Mouse (Mus musculus) kidney, embryonic 15.5 days (tissue): ENCODE measurements around the gene Tcta. TPM values are rescaled to one million over a fixed set of nuclear protein-coding genes. Genes with fewer than 3 reads are reported as not detected.
A peak's percentile ranks its signal among the peaks of the same experiment; 100 is the strongest.
"Not testable (repeated sequence)": the region's sequence is repeated elsewhere in the genome, so short reads cannot be mapped to it uniquely, and the experiment has no call there.

Experiments
- ATAC-seq: fragments of 200-750 bp; cut with Nextera tagmentation; replicated peaks from 2 replicates; pipeline ENCODE4 v1.8.0; 2017; ENCODE audit warnings: moderate TSS enrichment; ENCODE audit not compliant: low FRiP score
- H3K27ac ChIP-seq: fragments of 300-500 bp; sonication (generic); 2 replicates; pipeline ENCODE4 v1.5.1; 2015; ENCODE audit warnings: mild to moderate bottlenecking, inconsistent platforms
- H3K27me3 ChIP-seq: fragments of 300-500 bp; sonication (generic); 2 replicates; pipeline ENCODE4 v1.6.1; 2015; ENCODE audit warnings: inconsistent platforms
- H3K36me3 ChIP-seq: fragments of 300-500 bp; sonication (generic); 2 replicates; pipeline ENCODE4 v1.6.1; 2015; ENCODE audit warnings: inconsistent platforms
- H3K4me1 ChIP-seq: fragments of 300-500 bp; sonication (generic); 2 replicates; pipeline ENCODE4 v1.6.1; 2015; ENCODE audit warnings: inconsistent platforms
- H3K4me2 ChIP-seq: fragments of 300-500 bp; sonication (generic); 2 replicates; pipeline ENCODE4 v1.6.1; 2015; ENCODE audit warnings: moderate library complexity, mild to moderate bottlenecking, inconsistent platforms
- H3K4me3 ChIP-seq: fragments of 300-500 bp; sonication (generic); replicated peaks from 2 replicates; pipeline ENCODE4 v1.5.1; 2015; ENCODE audit warnings: mild to moderate bottlenecking, inconsistent platforms
- H3K9ac ChIP-seq: fragments of 300-500 bp; sonication (generic); 2 replicates; pipeline ENCODE4 v1.6.1; 2015; ENCODE audit warnings: mild to moderate bottlenecking, inconsistent platforms
- H3K9me3 ChIP-seq: fragments of 300-500 bp; sonication (generic); replicated peaks from 2 replicates; pipeline ENCODE4 v1.6.1; 2016; ENCODE audit warnings: inconsistent platforms
- WGBS: fragments of 180-500 bp; shearing (Covaris S2); methylation state at CpG from one replicate; pipeline ENCODE4 v1.1.7; 2015; ENCODE audit warnings: mixed read lengths; 5-methylcytosine and 5-hydroxymethylcytosine counted together
- polyA plus RNA-seq: library from polyadenylated mRNA; unstranded; fragments of >200 nt; fragmentation: Nextera tagmentation; extraction: Ambion mirVana; gene quantifications from 2 replicates; pipeline ENCODE4 v1.2.1, GENCODE M21; 2015

Gene Tcta
- polyA plus RNA-seq, 1 experiment from 2014 or later: 32.2 TPM

DNA sequence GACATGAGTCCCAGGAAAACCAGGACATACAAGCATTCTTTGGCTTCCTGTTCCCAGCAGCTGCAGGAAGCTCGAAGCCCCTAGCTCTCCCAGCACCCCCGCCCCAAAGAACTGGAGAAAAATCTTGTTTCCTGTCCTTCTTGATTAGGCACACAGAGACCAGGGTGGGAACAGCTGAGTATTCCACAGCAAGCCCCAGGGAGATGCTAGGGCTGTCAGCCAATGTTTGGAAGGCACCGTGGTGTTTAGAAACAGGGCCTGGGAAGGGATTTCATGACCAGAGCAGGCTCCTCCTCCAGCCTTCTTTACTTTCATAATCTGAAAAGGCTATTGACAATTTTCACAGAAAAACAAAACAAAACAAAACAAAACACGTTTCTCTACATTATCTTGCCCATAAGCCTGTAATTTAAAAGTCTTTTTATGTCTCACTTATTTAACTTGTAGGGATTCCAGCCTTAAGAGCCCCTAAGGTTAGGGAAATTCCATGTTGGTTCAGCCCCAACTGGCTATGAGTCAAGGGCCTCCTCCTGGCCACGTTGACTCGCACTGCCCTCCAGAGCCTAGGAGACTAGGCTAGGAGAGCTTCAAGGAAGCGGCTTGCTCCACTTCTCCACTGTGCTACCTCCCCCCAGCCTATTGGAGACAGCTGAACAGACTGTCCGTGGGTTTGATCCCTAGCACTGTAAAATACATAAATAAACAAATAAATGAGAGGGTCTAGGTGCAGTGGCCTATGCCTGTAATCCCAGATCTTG lies 25.7 kb downstream of the Tcta start:
- WGBS: 35% methylated on average over 8 of the region's 8 CpGs
- peak; percentile 71; the same call in 1 of the 2 replicates for ATAC-seq
- peak overlapping the region; percentile 77 for H3K27ac ChIP-seq
- H3K36me3 ChIP-seq: no peaks in the 10 kb centered on the region
- H3K4me3 ChIP-seq: no peak overlapping the region
- 0 out of 2 replicates have a peak overlapping the region, but pooled peaks have one; percentile 9 for H3K4me2 ChIP-seq
- H3K9ac ChIP-seq: no peak overlapping the region
- H3K4me1 ChIP-seq: peaks cover 10% of the 10 kb centered on the region; the same call in 1 of the 2 replicates
- H3K9me3 ChIP-seq: no peaks in the 10 kb centered on the region
- no peaks in the 10 kb centered on the region for H3K27me3 ChIP-seq

DNA sequence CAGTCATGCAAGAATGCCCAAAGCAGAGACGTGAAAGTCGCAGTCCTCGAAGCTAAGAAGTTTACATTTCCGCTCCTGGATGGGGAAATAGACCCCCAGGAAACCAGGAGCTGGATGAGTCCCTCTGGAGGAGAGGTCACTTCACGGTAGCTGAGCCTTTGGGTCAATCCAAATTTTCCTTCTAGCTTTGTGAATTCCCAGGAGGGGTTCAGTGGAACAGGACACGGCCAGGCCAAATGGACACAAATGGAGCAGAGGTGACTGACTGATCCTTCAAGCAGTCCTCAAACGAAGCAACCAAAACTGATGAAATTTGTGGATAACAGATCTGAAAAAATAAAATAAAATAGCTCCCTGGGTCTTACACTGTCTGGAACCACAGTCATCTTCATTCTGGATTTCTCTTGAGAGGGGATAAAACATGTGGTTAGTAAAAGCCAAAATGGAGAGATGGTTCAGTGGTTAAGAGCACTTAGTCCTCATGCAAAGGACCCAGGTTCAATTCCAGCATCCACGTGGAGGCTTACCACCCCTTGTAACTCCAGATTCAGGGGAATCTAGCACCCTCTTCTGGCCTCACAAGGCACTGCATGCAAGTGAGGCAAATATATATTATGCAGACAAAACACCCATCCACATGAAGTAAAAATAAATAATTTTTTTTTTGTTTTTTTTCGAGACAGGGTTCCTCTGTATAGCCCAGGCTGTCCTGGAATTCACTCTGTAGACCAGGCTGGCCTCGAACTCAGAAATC lies 27.1 kb downstream of the Tcta start:
- no peak overlapping the region for H3K9ac ChIP-seq
- no peaks in the 10 kb centered on the region for H3K27me3 ChIP-seq
- H3K36me3 ChIP-seq: no peaks in the 10 kb centered on the region
- no peak overlapping the region for H3K4me2 ChIP-seq
- no peak for ATAC-seq
- H3K9me3 ChIP-seq: no peaks in the 10 kb centered on the region
- H3K27ac ChIP-seq: no peak overlapping the region
- peaks cover 15% of the 10 kb centered on the region for H3K4me1 ChIP-seq
- WGBS: 60% methylated on average over 10 of the region's 10 CpGs
- no peak overlapping the region for H3K4me3 ChIP-seq

DNA sequence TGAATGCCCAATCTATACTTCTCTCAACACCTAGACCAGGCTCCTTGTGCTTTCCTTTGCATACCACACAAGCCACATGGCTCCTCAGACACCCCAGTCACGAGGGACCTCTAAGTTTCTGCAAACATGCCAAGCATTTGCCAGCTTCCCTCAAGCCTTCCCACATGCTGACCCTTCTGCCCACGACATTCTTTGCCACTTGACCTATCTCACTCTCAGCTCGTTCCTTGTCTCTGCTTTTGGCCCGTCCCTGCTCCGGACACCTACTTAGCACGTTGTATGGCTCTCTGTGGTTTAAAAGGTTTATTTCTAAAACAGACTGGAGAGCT lies 30.7 kb downstream of the Tcta start:
- Histone ChIP-seq H3K4me1 (peaks cover 24% of the 10 kb centered on the region), H3K9me3 (no peaks in the 10 kb centered on the region), H3K4me3 (no peak overlapping the region), H3K27ac (no peak overlapping the region), H3K36me3 (no peaks in the 10 kb centered on the region), H3K4me2 (no peak overlapping the region), H3K9ac (no peak overlapping the region), H3K27me3 (no peaks in the 10 kb centered on the region)
- no peak for ATAC-seq
- 53% methylated on average over 6 of the region's 6 CpGs for WGBS

DNA sequence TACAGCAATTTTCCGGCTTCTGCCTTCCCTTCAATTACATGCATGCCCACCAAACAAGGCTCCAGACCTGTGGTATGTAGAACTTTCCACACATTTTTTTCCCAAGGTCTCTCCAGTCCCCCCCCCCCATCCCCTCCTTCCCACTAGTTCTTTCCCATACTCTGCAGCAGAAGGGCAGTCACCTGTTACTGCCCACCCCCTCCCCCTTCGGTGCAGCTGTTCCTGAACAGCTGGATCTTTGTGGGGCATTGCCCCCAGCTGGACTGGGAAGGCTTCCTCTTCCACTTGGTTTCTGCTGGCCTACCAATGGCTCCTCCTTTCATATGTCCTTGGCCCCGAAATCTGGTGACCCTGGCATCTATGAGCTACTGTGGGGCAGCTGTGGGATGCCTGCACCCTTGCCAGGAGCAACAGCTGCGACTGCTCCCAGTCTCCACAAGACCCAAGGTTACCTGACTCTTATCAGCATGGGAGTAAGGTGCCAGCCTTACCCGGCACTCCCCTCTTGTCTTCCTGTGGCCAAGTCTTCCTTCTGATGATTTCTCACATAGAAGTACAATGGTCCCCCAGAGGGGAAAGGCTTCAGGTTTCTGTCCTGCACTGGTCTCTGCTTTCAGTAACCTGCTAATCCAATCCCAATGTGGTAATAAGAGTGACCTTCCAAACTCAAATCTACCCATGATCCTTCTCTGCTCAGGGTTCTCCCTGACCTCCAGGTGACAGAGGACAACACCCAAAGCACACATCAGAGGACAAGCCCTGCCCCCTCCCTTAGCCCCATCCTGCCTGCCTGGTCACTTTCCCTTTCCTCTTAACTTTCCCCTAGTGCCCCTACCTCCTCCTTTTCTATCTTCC lies 31.3 kb downstream of the Tcta start:
- H3K9ac ChIP-seq: no peak overlapping the region

DNA sequence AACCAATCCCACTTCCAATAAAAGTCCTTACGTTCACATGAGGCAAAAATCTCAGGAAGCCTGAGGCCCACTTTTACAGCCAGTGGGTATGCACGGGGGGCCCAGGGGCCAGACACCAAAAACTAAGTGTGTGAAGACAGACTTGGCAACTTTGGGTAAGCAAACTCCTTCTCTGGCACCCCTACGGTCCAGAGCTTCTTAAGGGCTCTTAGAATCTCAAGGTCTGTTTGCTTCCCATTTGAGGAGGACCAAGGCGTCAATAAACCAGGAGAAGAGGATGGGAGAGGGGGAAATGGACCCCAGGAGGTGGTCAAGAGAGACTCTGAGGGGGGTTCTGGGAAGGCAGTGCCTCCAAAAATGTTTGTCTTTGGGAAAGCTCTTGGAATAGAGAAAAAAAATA lies 32.5 kb downstream of the Tcta start:
- H3K36me3 ChIP-seq: no peaks in the 10 kb centered on the region
- peaks cover 21% of the 10 kb centered on the region for H3K4me1 ChIP-seq
- H3K4me2 ChIP-seq: no peak overlapping the region
- H3K27me3 ChIP-seq: no peaks in the 10 kb centered on the region
- H3K9me3 ChIP-seq: no peaks in the 10 kb centered on the region
- no peak overlapping the region for H3K27ac ChIP-seq
- WGBS: 77% methylated on average over 4 of the region's 4 CpGs
- no peak overlapping the region for H3K9ac ChIP-seq
- no peak for ATAC-seq
- H3K4me3 ChIP-seq: no peak overlapping the region

More for the DNA sequence above, 31.3 kb downstream of the Tcta start:
- no peak overlapping the region for H3K4me2 ChIP-seq
- no peaks in the 10 kb centered on the region for H3K27me3 ChIP-seq
- peaks cover 21% of the 10 kb centered on the region for H3K4me1 ChIP-seq
- 70% methylated on average over 5 of the region's 5 CpGs for WGBS
- ATAC-seq: no peak
- no peaks in the 10 kb centered on the region for H3K36me3 ChIP-seq
- peak overlapping the region; percentile 13; the same call in 1 of the 2 replicates for H3K27ac ChIP-seq
- H3K9me3 ChIP-seq: no peaks in the 10 kb centered on the region
- no peak overlapping the region for H3K4me3 ChIP-seq

DNA sequence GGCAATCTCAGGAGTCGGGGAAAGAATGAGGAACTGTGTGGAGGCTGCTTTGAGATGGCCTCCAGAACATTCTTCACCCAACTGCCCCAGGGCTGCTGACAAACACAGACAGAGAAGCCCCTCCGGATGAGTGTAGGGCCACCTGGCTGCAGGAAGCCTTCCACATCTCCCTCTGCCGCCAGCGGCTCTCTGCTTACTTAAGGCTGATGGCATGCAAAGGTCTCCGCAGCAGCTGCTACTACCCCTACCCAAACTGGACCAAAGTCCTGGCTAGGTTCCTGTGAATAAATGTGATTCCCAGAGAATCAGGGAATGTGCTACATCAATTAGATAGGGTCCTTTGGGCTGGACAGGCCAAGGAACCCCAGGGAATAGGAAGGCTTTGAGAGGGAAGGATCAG lies 33.3 kb downstream of the Tcta start:
- ATAC-seq: 0 out of 2 replicates have a peak, but pooled peaks have one; percentile 6
- WGBS: 68% methylated on average over 5 of the region's 5 CpGs
- H3K27ac ChIP-seq: peak overlapping the region; percentile 45
- H3K4me3 ChIP-seq: no peak overlapping the region
- H3K36me3 ChIP-seq: no peaks in the 10 kb centered on the region
- no peak overlapping the region for H3K9ac ChIP-seq
- no peaks in the 10 kb centered on the region for H3K9me3 ChIP-seq
- H3K27me3 ChIP-seq: no peaks in the 10 kb centered on the region
- no peak overlapping the region for H3K4me2 ChIP-seq
- H3K4me1 ChIP-seq: peaks cover 21% of the 10 kb centered on the region

DNA sequence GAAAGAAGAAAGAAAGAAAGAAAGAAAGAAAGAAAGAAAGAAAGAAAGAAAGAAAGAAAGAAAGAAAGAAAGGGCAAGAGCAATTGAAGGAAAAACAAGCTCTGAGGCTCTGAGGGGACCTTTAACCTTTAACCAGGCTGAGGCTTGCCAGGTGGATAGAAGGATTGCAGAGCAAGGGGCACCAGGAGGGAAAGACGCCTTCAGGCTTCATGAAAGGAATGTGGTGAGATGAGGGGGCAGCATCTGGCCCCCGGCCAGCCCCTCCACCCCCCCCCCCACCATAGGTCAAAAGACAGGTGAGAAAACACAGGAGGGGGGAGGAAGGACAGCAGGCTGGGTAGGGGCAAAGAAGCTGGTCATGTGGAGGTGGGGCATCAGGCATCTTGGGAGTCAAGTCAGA lies 34.0 kb downstream of the Tcta start:
- WGBS: 16% methylated on average over 2 of the region's 2 CpGs
- Histone ChIP-seq H3K9ac (no peak overlapping the region), H3K4me3 (no peak overlapping the region), H3K9me3 (no peaks in the 10 kb centered on the region), H3K4me1 (peaks cover 21% of the 10 kb centered on the region), H3K4me2 (no peak overlapping the region), H3K27me3 (no peaks in the 10 kb centered on the region), H3K27ac (peak overlapping the region; percentile 45), H3K36me3 (no peaks in the 10 kb centered on the region)
- ATAC-seq: no peak

DNA sequence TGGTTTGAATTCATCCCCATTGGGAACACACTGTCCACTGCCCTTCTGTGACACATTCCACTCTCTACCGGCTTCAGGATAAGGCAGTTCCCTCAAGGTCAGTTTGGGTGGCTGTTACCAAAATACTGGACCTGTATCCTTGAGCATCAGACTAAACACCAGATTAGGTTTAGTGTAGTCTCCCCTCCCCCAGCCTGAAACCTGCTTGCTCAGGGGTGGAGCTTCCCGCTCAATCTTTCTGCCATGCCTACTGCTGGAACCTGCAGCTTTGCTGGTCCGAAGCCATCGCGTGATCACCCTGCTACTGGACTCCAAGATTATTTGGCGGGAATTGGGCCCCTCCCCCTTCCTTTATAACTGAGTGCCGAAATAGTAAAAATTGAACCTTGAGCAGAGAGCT lies 37.3 kb downstream of the Tcta start:
- H3K4me3 ChIP-seq, H3K4me2 ChIP-seq, H3K27me3 ChIP-seq, H3K27ac ChIP-seq, H3K36me3 ChIP-seq, ATAC-seq, H3K9me3 ChIP-seq, H3K9ac ChIP-seq: not testable (repeated sequence)
- 74% methylated on average over 7 of the region's 7 CpGs for WGBS
- peaks cover 29% of the 10 kb centered on the region for H3K4me1 ChIP-seq

DNA sequence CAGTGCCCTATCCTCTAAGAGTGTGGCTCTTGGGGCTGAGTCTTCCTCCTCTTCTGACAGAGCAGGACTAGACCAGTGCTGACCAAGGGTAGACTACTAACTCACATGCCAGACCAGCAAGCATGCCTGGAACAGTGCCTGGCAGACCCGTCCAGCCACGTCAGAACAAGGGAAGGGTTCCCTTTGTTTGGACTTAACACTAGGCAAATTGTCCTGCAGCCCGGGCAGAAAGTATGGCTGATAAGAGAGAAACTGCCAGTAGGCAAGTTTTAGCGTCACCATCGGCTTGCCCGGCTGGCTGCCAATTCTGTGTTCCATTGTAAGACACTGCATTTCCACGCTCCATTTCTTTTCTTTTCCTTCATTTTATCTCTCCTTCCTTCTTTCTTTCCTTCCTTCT lies 38.3 kb downstream of the Tcta start:
- Histone ChIP-seq H3K4me1 (peaks cover 27% of the 10 kb centered on the region), H3K4me3 (no peak overlapping the region), H3K27ac (no peak overlapping the region), H3K36me3 (no peaks in the 10 kb centered on the region), H3K9me3 (no peaks in the 10 kb centered on the region), H3K9ac (no peak overlapping the region), H3K4me2 (no peak overlapping the region), H3K27me3 (no peaks in the 10 kb centered on the region)
- 79% methylated on average over 7 of the region's 7 CpGs for WGBS
- no peak for ATAC-seq

DNA sequence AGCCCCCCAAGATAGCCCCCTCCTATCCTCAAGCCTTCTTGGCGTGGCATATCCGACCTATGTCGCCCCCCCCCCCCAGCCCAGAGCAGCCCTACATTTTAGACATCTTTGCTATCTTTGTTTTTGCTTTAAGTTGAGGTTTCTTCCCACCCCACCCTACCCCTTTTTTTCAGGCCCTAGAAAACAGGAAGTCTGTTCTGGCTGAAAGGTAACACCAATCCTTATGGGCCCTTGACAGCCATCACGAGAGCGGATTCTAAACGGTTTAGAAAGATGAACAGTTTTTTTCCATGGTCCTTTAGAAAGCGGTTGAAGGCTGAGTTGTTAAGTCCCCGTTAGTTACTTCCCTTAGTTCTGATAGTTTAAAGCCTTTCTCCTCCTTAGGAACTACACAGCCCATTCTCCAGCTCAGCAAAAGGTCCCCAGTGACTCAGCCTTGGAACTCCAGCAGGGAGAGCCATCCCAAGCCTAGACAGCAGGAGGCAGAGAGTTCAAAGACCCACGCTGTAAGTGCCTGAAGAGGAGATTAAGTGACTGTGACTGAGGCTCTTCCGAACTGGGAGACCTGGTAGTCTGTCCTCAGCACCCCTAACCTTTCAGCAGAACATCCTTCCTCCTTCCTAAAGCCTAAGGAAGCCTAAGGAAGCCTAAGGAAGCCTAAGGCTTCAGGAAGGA lies 39.6 kb downstream of the Tcta start:
- H3K27me3 ChIP-seq: no peaks in the 10 kb centered on the region
- H3K4me2 ChIP-seq: no peak overlapping the region
- 0 out of 2 replicates have a peak overlapping the region, but pooled peaks have one; percentile 95 for H3K27ac ChIP-seq
- peaks cover 30% of the 10 kb centered on the region for H3K4me1 ChIP-seq
- H3K36me3 ChIP-seq: no peaks in the 10 kb centered on the region
- WGBS: 67% methylated on average over 10 of the region's 10 CpGs
- ATAC-seq: no peak
- no peak overlapping the region for H3K4me3 ChIP-seq
- no peak overlapping the region for H3K9ac ChIP-seq
- H3K9me3 ChIP-seq: no peaks in the 10 kb centered on the region

DNA sequence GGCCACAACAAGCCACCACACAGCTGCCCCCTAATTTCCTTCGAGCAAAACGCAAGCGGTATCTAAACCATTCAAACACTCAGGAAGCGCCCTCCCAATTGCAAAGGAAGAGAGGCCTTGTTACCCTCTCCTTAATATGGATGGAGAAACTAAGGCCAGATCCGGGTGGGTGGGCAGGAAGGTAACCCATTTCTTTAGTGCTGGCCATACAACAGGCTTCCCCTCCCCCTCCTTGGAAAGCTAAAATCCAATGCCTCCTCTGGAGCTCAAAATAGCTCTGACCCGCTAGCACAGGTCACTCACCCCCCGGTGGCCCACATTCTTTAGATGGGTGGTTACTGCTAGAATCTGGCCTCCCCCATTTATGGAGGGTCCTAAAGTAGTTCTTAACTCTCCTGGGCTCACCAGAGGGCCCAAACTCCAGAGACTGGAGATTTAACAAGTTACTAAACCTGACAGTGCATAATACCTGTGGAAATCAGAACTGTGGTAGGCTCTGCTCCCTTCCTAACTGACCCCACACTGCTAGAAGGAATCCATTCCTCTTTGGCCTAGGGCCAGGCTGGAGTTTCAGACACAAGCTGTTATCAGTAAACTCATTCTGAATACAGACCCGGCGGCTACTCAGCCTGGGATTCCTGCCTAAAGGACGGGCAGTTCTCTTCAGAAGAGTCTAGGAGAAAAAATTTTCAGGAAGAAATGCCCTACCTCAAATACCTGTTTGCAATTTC lies 41.6 kb downstream of the Tcta start:
- Histone ChIP-seq H3K36me3 (no peaks in the 10 kb centered on the region), H3K9me3 (no peaks in the 10 kb centered on the region), H3K9ac (peak overlapping the region; percentile 37; the same call in 1 of the 2 replicates), H3K4me3 (peak overlapping the region; percentile 99), H3K4me1 (peaks cover 39% of the 10 kb centered on the region), H3K27me3 (no peaks in the 10 kb centered on the region), H3K4me2 (peak overlapping the region; percentile 74), H3K27ac (peak overlapping the region; percentile 95)
- 13% methylated on average over 10 of the region's 10 CpGs for WGBS
- ATAC-seq: peak; percentile 35
